Mouse (Mus musculus): ENCODE results near the gene Tmie.
"Not testable (repeated sequence)": the region's sequence is repeated elsewhere in the genome, so short reads cannot be mapped to it uniquely, and the experiment has no call there.

Gene Tmie

GRCm38 (mm10) chr9:110841438-110841837 lies 38.5 kb downstream of the Tmie start:
- peak; percentile 86 for DNase-seq (ENCODE audit: extremely low read depth, low read depth, low spot score)

DNA sequence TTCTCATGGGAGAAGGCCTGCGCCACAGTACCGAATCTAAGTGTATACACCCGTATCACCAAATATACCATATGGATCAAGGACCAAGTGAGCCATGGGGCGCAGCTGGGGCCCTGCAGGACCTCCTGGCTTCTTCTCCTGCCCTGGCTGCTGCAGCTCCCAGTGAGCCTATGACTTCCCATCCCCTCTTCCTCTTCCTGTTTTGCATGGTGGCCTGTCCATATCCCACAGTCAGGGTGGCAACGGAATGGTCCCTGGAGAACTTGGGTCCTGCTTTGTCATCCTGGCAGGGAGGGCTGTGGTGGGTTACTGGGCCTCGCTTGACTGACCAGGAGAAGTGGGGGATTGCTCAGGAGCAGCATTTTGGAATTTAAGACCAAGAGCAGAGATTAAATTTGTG lies 39.0 kb downstream of the Tmie start:
- no peak for DNase-seq (ENCODE audit: extremely low read depth, low read depth, low spot score)

- DNase-seq (ENCODE audit: extremely low read depth, low read depth, low spot score): no peak
Observed at GRCm38 (mm10) chr9:110836112-110836511, 43.8 kb downstream of the Tmie start.

- no peak for DNase-seq (ENCODE audit: extremely low read depth, low read depth, low spot score)
Observed at GRCm38 (mm10) chr9:110834961-110835360, 45.0 kb downstream of the Tmie start.

GRCm38 (mm10) chr9:110834411-110834810 lies 45.5 kb downstream of the Tmie start, which contains the start of gene Prss45:
Gene Prss45, plus strand, starts transcription at chr9:110834588.
- no peak for DNase-seq (ENCODE audit: extremely low read depth, low read depth, low spot score)

- DNase-seq (ENCODE audit: extremely low read depth, low read depth, low spot score): no peak
Observed at GRCm38 (mm10) chr9:110833021-110833420, 46.9 kb downstream of the Tmie start.

DNA sequence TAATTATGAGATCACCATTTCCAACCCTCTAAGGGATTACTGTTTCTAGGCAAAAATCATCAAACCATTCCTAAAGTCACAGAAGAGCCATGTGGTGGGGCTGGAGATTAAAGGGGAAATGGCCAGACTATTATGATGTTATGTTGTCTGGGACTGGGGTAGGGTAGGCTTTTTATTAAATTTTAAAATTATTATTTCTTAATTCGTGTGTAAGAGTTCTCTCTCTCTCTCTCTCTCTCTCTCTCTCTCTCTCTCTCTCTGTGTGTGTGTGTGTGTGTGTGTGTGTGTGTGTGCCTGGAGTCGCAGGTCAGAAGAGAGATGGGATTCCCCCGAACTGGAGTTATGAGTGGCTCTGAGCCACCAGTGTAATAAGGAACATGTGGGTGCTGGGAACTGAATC lies 53.5 kb downstream of the Tmie start, which contains the start of gene Prss43:
Gene Prss43, plus strand, starts transcription at position 301 of the 400 bp plus-strand sequence.
- no peak for DNase-seq (ENCODE audit: extremely low read depth, low read depth, low spot score)

GRCm38 (mm10) chr9:110825832-110826231 lies 54.1 kb downstream of the Tmie start:
- no peak for DNase-seq (ENCODE audit: extremely low read depth, low read depth, low spot score)

GRCm38 (mm10) chr9:110825426-110825825 lies 54.5 kb downstream of the Tmie start:
- no peak for DNase-seq (ENCODE audit: extremely low read depth, low read depth, low spot score)

- DNase-seq (ENCODE audit: extremely low read depth, low read depth, low spot score): no peak
Observed at GRCm38 (mm10) chr9:110821436-110821835, 58.5 kb downstream of the Tmie start.

GRCm38 (mm10) chr9:110820546-110820945 lies 59.4 kb downstream of the Tmie start:
- not testable (repeated sequence) for DNase-seq (ENCODE audit: extremely low read depth, low read depth, low spot score)
